In genomic region chr5:103534454-103534853, GRCm38 (mm10) we compare ENCODE assay signal across 22 mouse cellular contexts.
A peak's percentile ranks its signal among the peaks of the same experiment; 100 is the strongest.
DNase-seq lines count a peak whose midpoint lies in the region; ATAC-seq and TF ChIP-seq lines count a peak whose summit lies in the region.
"Had no signal": no experiment of that assay in that cellular context is flagged by ENCODE, and none has a peak within 500 bp of the region (broad histone marks: within the 10 kb centered on the region; RNA-seq: fewer than 3 reads in every experiment).

No protein-coding gene starts in this region.

- TF ChIP-seq CTCF in lung, embryonic 14.5 days (IDR thresholded peaks at IDR 0.05; ENCODE audit: low read depth), result peak; percentile 27
- peak; percentile 58 for TF ChIP-seq CTCF in kidney, postnatal 0 days (IDR thresholded peaks at IDR 0.05; ENCODE audit: low read depth)
- peak; percentile 50 for TF ChIP-seq CTCF in stomach, postnatal 0 days (IDR thresholded peaks at IDR 0.05; ENCODE audit: low read depth)

- DNase-seq in heart, postnatal 4 days, result peak; percentile 19
- DNase-seq in lung, embryonic 14.5 days, result peak; percentile 23
- no peak for DNase-seq in lung, postnatal 4 days
- peak; percentile 42 for DNase-seq in kidney, postnatal 0 days (ENCODE audit: low spot score)
- no peak for DNase-seq in stomach, postnatal 0 days (ENCODE audit: low spot score)
- no peak for DNase-seq in midbrain, embryonic 10.5 days (ENCODE audit: low spot score)
- DNase-seq: adrenal gland, adult 8-10 months; cerebellum, adult 11-12 months; cerebellum, postnatal 10 days; forebrain, postnatal 0 days; right cerebral cortex, postnatal 14 days; spleen, adult 18-20 months; thymus, postnatal 14 days had no signal

- no peak overlapping the region for H3K4me3 ChIP-seq in heart, embryonic 12.5 days
- H3K4me3 ChIP-seq in lung, embryonic 14.5 days (ENCODE audit: low read depth, low read length), result no peak overlapping the region
- no peak overlapping the region for H3K4me3 ChIP-seq in kidney, postnatal 0 days (replicated peaks; ENCODE audit: low read depth, low read length)
- H3K4me3 ChIP-seq in stomach, postnatal 0 days (ENCODE audit: low read depth, low read length), result no peak overlapping the region
- H3K4me3 ChIP-seq in midbrain, embryonic 10.5 days, result no peak overlapping the region
- H3K4me3 ChIP-seq: forebrain, embryonic 10.5 days; hindbrain, embryonic 12.5 days; midbrain, embryonic 15.5 days; neural tube, embryonic 12.5 days had no signal

- WGBS in heart, embryonic 12.5 days, result 65% methylated on average over 3 of the region's 3 CpGs
- WGBS in lung, embryonic 14.5 days, result 55% methylated on average over 3 of the region's 3 CpGs
- WGBS in kidney, postnatal 0 days, result 55% methylated on average over 3 of the region's 3 CpGs
- 60% methylated on average over 3 of the region's 3 CpGs for WGBS in stomach, postnatal 0 days
- 84% methylated on average over 3 of the region's 3 CpGs for WGBS in midbrain, embryonic 10.5 days

- no peaks in the 10 kb centered on the region for H3K9me3 ChIP-seq in heart, embryonic 12.5 days (replicated peaks)
- H3K9me3 ChIP-seq in lung, embryonic 14.5 days (ENCODE audit: low read depth, low read length), result no peaks in the 10 kb centered on the region
- H3K9me3 ChIP-seq in kidney, postnatal 0 days (replicated peaks; ENCODE audit: low read length), result no peaks in the 10 kb centered on the region
- no peaks in the 10 kb centered on the region for H3K9me3 ChIP-seq in stomach, postnatal 0 days (ENCODE audit: control insufficient read depth, low read length)
- no peaks in the 10 kb centered on the region for H3K9me3 ChIP-seq in midbrain, embryonic 10.5 days (replicated peaks)
- H3K9me3 ChIP-seq: forebrain, embryonic 10.5 days; hindbrain, embryonic 12.5 days; midbrain, embryonic 15.5 days; neural tube, embryonic 12.5 days had no signal

- no peaks in the 10 kb centered on the region for H3K4me1 ChIP-seq in heart, embryonic 12.5 days (replicated peaks)
- H3K4me1 ChIP-seq in lung, embryonic 14.5 days (ENCODE audit: insufficient read depth), result no peaks in the 10 kb centered on the region
- H3K4me1 ChIP-seq in kidney, postnatal 0 days (replicated peaks; ENCODE audit: insufficient read depth, low read length), result no peaks in the 10 kb centered on the region
- no peaks in the 10 kb centered on the region for H3K4me1 ChIP-seq in stomach, postnatal 0 days (replicated peaks; ENCODE audit: control insufficient read depth, insufficient read depth)
- H3K4me1 ChIP-seq in midbrain, embryonic 10.5 days, result no peaks in the 10 kb centered on the region; the same call in 1 of the 2 replicates
- H3K4me1 ChIP-seq: hindbrain, embryonic 12.5 days; neural tube, embryonic 12.5 days had no signal

- no peak overlapping the region for H3K9ac ChIP-seq in heart, embryonic 12.5 days
- no peak overlapping the region for H3K9ac ChIP-seq in lung, embryonic 14.5 days
- no peak overlapping the region for H3K9ac ChIP-seq in kidney, postnatal 0 days (ENCODE audit: low read depth, low read length)
- no peak overlapping the region for H3K9ac ChIP-seq in stomach, postnatal 0 days (ENCODE audit: low read length)
- H3K9ac ChIP-seq: forebrain, postnatal 0 days; hindbrain, embryonic 12.5 days; liver, embryonic 14.5 days; midbrain, embryonic 15.5 days; neural tube, embryonic 12.5 days had no signal

- no peak for TF ChIP-seq EP300 in stomach, postnatal 0 days (optimal IDR thresholded peaks at IDR 0.05)

- no peaks in the 10 kb centered on the region for H3K27me3 ChIP-seq in heart, embryonic 12.5 days (replicated peaks)
- no peaks in the 10 kb centered on the region for H3K27me3 ChIP-seq in lung, embryonic 14.5 days (ENCODE audit: insufficient read depth, low read length)
- no peaks in the 10 kb centered on the region for H3K27me3 ChIP-seq in kidney, postnatal 0 days (ENCODE audit: insufficient read depth, low read length)
- H3K27me3 ChIP-seq in stomach, postnatal 0 days (ENCODE audit: control insufficient read depth, insufficient read depth, low read length), result no peaks in the 10 kb centered on the region
- H3K27me3 ChIP-seq in midbrain, embryonic 10.5 days (ENCODE audit: low read depth, poor library complexity, severe bottlenecking), result no peaks in the 10 kb centered on the region
- H3K27me3 ChIP-seq: hindbrain, embryonic 12.5 days; midbrain, embryonic 15.5 days; neural tube, embryonic 12.5 days had no signal

- H3K4me2 ChIP-seq in heart, embryonic 12.5 days, result no peak overlapping the region
- no peak overlapping the region for H3K4me2 ChIP-seq in lung, embryonic 14.5 days
- no peak overlapping the region for H3K4me2 ChIP-seq in kidney, postnatal 0 days (ENCODE audit: low read length)
- H3K4me2 ChIP-seq in stomach, postnatal 0 days (replicated peaks; ENCODE audit: low read depth), result no peak overlapping the region
- H3K4me2 ChIP-seq: heart, embryonic 11.5 days; hindbrain, embryonic 12.5 days; midbrain, embryonic 15.5 days; neural tube, embryonic 12.5 days had no signal

- H3K36me3 ChIP-seq in heart, embryonic 12.5 days, result peaks cover 31% of the 10 kb centered on the region
- H3K36me3 ChIP-seq in lung, embryonic 14.5 days (ENCODE audit: insufficient read depth), result peaks cover 24% of the 10 kb centered on the region
- peaks cover 21% of the 10 kb centered on the region for H3K36me3 ChIP-seq in kidney, postnatal 0 days (ENCODE audit: insufficient read depth, low read length)
- H3K36me3 ChIP-seq in stomach, postnatal 0 days (ENCODE audit: control insufficient read depth, insufficient read depth, low read length), result peaks cover 2% of the 10 kb centered on the region; the same call in 1 of the 2 replicates
- peaks cover 87% of the 10 kb centered on the region for H3K36me3 ChIP-seq in midbrain, embryonic 10.5 days
- H3K36me3 ChIP-seq: G1E; midbrain, embryonic 15.5 days had no signal

- ATAC-seq in heart, embryonic 12.5 days (ENCODE audit: insufficient number of reproducible peaks, low FRiP score), result no peak
- no peak for ATAC-seq in lung, embryonic 14.5 days (ENCODE audit: insufficient read depth)
- ATAC-seq in kidney, postnatal 0 days (replicated peaks; ENCODE audit: low FRiP score, low read depth), result no peak
- ATAC-seq in stomach, postnatal 0 days (ENCODE audit: low FRiP score, low TSS enrichment), result no peak
- ATAC-seq: forebrain, postnatal 0 days; intestine, postnatal 0 days; midbrain, embryonic 15.5 days had no signal

- no peak overlapping the region for H3K27ac ChIP-seq in heart, embryonic 12.5 days (ENCODE audit: poor library complexity, severe bottlenecking)
- H3K27ac ChIP-seq in lung, embryonic 14.5 days (ENCODE audit: low read depth), result no peak overlapping the region
- no peak overlapping the region for H3K27ac ChIP-seq in kidney, postnatal 0 days
- no peak overlapping the region for H3K27ac ChIP-seq in stomach, postnatal 0 days (replicated peaks)
- H3K27ac ChIP-seq in midbrain, embryonic 10.5 days (replicated peaks), result no peak overlapping the region
- H3K27ac ChIP-seq: forebrain, embryonic 10.5 days; hindbrain, embryonic 12.5 days; liver, embryonic 14.5 days; midbrain, embryonic 15.5 days; neural tube, embryonic 12.5 days had no signal

Comparison
In these comparisons a context has a peak if more than half of its experiments do, and no peak if none do; other contexts are left out.
1. DNase-seq: peak in heart, postnatal 4 days (single experiment), lung, embryonic 14.5 days (single experiment) and kidney, postnatal 0 days (single experiment); none in lung, postnatal 4 days (0 of 2), stomach, postnatal 0 days (single experiment) and midbrain, embryonic 10.5 days (single experiment).
2. Peak in every context shown above with its lines, with median percentiles within 50 percentile points of each other: CTCF ChIP-seq.